Mouse (Mus musculus): ENCODE results near the gene 4930447F04Rik. TPM values are rescaled to one million over a fixed set of nuclear protein-coding genes. Genes with fewer than 3 reads are reported as not detected.

Gene 4930447F04Rik
- polyA plus RNA-seq (2012; rRNA removed) = not detected in 2 replicates

GRCm38 (mm10) chrX:66304124-66304523 is at the start of gene 4930447F04Rik:
Gene 4930447F04Rik (minus strand): TSS chrX:66304224.
- DNase-seq (ENCODE audit: low read depth, low spot score) = no peak
- 68% methylated on average over 1 of the region's 1 CpGs for WGBS

All from large intestine, adult 2 months (tissue).